Mouse (Mus musculus) myocyte (in vitro differentiated cells): ENCODE data around the gene Veph1.

Source experiments
- E2F4 ChIP-seq: IDR thresholded peaks from one replicate; pipeline ENCODE4 v1.6.1; 2011; ENCODE audit warnings: mild to moderate bottlenecking, control low read depth, moderate library complexity; ENCODE audit not compliant: insufficient read depth
- MAX ChIP-seq: IDR thresholded peaks from one replicate; pipeline ENCODE4 v1.6.1; 2011; ENCODE audit warnings: low read depth, mild to moderate bottlenecking, control low read depth
- MYOG ChIP-seq, 3 experiments: IDR thresholded peaks; one replicate each; pipeline ENCODE4 v1.6.1; 2011; ENCODE audit warnings: control low read depth in 2 of 3, low read depth in 2 of 3, mild to moderate bottlenecking in 2 of 3; ENCODE audit not compliant: insufficient read length in 2 of 3, control insufficient read depth in 1 of 3, insufficient read depth in 1 of 3
- POLR2A ChIP-seq: IDR thresholded peaks from one replicate; pipeline ENCODE4 v1.6.1; 2011; ENCODE audit warnings: low read depth, mild to moderate bottlenecking, control low read depth, moderate library complexity; ENCODE audit not compliant: insufficient read length
- POLR2AphosphoS2 ChIP-seq: IDR thresholded peaks from one replicate; pipeline ENCODE4 v1.6.1; 2011; ENCODE audit warnings: low read depth, control low read depth; ENCODE audit not compliant: insufficient read length
- TCF12 ChIP-seq: IDR thresholded peaks from one replicate; pipeline ENCODE4 v1.6.1; 2011; ENCODE audit warnings: mild to moderate bottlenecking, control low read depth; ENCODE audit not compliant: poor library complexity, insufficient read depth, severe bottlenecking
- USF1 ChIP-seq: IDR thresholded peaks from one replicate; pipeline ENCODE4 v1.6.1; 2011; ENCODE audit warnings: low read depth, mild to moderate bottlenecking, control low read depth, moderate library complexity

DNA sequence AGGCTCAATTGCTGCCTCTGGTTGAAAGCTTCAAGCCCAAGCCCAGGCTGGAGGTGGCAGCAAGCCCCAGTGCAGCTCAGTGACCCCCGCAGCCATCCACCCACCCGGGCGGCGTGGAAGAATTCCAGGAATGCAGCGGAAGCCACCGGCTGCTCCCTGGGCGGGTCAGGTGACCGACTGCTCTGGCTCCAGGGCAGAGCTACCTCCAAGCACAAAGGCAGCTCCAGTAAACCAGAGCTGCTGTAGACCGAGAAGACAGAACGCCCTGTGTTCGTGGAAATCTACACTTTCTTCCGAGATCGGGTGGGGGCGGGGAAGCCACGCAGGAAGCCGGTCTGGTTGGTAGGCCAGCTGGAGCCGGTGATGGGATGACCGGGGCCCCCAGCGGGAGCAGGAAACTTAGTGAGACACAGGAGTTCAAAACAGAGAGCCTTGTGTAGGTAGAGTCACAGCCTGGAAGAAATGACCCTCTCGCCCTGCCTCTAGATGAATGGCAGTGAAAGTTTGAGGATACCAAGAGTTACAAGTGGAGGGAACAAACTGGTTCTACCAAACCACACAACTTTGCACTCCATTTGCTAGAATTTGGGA is 4.2 kb downstream of the Veph1 start:
- TF ChIP-seq POLR2A (no peak), TCF12 (no peak), MYOG (IDR thresholded peaks at IDR 0.05; ENCODE audit: control insufficient read depth in 1 of 3, insufficient read depth in 1 of 3, insufficient read length in 2 of 3, low read depth in 2 of 3) (peak in 2 of 3 experiments; percentile 4 to 16), USF1 (no peak), POLR2AphosphoS2 (no peak), MAX (no peak), E2F4 (no peak)
